Mouse (Mus musculus) adrenal gland, postnatal 14 days (tissue): Measurements from ENCODE around the gene Gm10181. TPM values are rescaled to one million over a fixed set of nuclear protein-coding genes. Genes with fewer than 3 reads are reported as not detected.
"Not testable (repeated sequence)": the region's sequence is repeated elsewhere in the genome, so short reads cannot be mapped to it uniquely, and the experiment has no call there.

ENCODE experiments used
- DNase-seq: peaks from one replicate; pipeline ENCODE4 v3.0.0; 2021; ENCODE audit warnings: mixed read lengths
- long read RNA-seq, 2 experiments: library from polyadenylated mRNA; stranded (forward); transcript quantifications; one replicate each; pipeline ENCODE4 v2.0.0; 2021
- total RNA-seq: library from RNA; stranded (reverse); gene quantifications from 2 replicates; pipeline ENCODE4 v1.2.3, GENCODE M21; 2021

Gene Gm10181
- not detected in 2 replicates for total RNA-seq
- long read RNA-seq, experiment 1, result 0 reads
- long read RNA-seq, experiment 2, result 0 reads

DNA sequence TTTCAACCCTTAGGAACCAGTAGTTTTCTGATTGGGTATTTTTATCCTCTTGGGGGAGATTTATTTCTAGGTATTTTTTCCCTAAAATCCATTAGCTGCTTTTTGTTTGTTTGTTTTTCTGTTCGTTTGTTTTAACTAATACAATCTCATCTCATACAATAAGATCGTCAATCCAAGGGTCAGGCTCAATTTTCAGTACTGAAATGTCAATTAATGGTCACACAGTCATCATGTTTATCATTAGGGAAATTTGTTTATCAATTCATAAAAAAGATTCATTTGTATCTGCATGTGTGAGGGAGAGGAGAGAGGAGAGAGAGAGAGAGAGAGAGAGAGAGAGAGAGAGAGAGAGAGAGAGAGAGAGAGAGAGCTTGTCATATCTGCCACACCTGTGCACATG lies at the start of gene Gm10181:
Gm10181 (plus strand) TSS at position 301 of the 400 bp plus-strand sequence.
- DNase-seq, result no peak

DNA sequence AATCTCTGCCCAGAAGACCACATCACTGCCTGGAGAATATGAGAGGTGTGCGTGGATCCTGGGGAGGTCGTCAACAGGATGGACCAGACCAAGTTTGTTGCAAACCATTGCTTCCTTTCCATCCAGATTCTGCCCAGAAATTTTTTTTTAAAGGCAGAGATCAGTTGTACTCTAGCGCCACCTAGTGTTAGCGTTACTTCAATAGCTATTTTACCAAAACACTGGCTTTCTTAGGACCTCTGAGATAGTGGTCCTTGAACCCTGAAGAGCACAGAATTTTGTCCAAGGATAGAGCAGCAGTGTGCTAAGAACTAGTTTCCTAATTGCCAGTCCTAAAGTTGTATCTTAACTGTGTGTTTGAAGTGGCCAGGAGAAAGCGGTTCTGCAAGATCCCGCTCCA lies 47.6 kb upstream of the Gm10181 start:
- peak; percentile 41 for DNase-seq

DNA sequence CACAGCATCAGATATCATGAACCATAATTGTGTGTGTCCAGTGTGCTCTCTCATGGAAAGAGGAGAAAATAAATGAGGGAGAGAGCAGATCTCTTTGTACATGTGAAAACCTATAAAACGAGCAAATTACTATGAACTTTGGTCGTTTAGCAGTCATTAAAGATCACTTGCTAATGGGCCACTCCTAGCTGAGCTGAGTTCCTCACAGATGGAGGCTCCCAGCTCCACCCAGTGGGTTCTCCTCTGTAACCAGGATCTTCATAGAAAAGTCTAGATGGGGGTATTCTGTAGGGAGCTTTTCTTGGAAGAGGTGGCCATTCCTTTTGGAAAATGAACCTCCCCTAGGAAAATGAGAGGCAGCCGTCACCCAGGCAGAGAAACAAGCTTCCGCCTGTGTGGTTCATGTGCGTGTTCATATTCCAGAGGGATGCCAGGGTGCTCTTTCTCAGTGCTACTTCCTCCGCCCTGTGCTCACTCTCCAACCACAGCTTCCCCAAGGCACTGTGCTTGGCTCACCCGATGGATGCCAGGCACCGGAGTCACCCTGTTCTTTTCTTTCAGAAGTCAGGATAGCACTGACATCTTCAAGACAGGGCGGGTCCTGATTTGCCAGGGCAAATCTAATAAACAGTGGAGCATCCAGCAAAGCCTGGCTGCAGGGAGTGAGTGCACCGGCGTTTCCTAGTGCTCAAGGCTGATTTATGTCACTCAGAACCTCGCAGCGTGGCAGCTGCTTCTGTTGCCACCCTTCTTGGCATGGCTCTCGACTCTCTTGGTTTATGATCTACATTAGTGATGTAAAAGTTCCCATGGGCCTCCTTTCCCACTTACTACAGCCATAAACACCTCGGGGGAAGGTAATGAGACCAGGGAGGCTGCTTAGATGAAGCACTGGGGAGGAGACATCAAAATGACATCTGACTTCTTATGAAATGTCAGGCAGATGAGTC lies 46.8 kb upstream of the Gm10181 start:
- DNase-seq, result peak; percentile 15

DNA sequence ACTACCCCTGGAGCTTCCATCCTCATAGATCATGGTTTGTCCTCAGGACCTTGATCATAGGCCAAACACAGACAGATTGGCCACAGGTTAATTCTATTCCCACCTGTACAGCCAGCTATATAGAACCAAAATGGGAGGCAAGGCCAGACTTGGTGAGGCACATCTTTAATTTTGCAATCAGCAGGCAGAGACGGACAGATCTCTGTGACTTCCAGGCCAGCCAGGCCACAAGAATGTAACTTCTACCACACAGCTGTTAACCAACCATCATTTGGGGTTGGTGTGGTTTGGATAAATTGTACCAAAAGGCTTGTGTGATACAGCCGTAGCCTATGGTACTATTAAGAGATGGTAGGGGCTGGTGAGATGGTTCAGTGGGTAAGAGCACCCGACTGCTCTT lies 44.9 kb upstream of the Gm10181 start:
- DNase-seq, result no peak

DNA sequence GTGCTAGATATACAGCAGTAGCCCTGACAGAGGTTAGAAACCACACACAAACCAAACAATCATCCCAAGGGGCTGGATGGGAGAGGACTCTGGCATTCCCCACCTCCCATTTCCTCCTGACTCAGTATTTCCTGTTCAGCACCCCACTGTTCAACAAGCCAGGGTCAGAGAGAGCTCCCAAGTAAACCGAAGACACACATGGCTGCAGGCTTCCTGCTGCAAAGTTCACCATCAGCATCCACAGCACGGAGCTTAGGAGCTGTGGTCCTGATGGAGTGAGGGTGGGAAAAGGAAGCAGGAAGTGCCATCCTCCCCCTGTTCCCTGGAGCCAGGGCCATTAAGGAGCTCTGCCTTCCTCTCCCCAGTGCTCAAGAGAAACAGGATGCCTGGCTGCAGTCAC lies 40.9 kb upstream of the Gm10181 start:
- no peak for DNase-seq

DNA sequence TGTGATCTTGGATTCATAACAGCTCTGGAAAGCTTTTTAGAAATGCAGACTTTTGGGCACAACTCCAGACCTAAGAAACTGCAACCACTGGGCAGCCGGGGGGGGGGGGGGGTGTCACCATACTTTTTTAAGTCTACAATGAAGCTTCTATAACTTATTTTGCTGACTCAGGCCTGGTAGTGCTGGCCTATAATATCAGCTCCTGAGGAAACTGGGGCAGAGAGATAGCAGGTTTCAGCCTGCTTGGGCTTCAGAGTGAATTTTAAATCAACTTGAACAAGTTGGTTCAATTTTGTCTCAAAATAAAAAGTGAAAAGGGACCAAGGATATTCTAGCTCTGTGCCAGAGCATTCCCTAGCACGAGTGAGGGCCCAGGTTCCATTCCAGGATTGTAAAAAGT lies 40.3 kb upstream of the Gm10181 start:
- no peak for DNase-seq

DNA sequence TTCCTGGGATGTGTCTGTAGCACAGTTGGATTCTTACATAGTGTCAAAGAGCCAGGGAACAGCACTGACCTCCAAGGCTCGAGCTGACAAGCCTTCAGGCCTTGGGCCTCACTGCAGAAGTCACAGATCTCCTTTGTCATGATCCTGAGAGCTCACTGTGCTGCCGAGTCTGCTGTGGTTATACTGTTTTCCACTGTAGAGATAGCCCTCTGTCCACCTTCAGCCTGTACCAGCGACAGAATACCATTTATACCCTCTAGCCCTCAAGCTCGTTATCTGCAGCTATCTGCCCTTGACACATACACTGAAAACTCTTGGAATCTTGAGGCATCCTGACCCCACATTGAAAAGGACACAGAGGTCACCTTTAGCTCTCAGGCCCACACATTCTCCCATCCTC lies 37.3 kb upstream of the Gm10181 start:
- DNase-seq, result no peak

DNA sequence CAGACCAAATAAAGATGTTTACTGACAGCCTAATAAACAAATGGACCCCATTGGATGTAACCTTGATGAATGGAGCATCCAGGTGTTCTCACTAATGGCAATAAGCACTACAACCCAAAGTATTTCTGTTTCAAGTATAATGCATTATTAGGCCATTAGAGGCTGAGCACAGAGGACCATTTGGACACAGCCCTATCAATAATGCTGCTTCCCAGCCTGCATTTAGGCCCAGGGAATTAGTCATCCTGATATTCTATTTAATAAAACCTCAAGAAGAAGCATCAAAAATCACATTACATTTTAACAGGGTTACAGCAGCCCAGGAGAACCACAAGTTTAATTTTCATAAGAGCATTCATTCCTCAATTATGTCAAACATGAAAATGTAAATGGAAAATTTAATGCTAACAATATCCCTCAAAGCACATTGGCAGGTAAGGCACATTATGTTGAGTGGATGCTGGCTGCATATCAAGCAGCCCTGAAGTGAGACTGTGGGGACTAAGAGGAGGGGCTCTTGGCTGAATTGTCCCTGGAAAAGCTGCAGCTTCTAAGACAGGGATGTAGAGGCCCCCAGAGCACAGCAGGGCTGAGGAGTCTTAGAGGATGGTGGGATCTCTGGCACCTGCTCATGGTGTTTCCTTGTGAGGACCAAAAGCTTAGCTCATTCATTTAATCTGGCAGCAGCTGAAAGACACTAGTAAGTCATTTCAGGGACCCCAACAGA lies 33.4 kb upstream of the Gm10181 start:
- no peak for DNase-seq

DNA sequence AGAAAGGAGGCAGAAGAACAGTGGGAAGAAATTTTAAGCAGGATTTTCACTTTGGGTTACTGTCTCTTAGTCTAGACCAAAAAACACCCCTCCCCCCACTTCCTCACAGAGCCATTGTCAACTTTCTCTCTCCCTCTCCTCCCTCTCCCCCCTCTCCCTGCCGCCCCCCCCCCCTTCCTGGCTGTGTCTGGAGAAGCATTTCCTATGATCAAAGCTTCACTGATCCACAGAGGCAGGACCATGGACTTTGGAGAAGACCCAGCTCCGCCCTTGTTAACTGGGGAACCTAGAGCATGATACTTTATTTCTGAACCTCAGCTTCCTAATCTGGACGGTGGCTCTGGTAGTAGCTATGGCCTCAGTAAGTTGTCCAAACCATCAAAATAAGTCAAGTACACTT lies 30.5 kb upstream of the Gm10181 start:
- DNase-seq, result no peak

DNA sequence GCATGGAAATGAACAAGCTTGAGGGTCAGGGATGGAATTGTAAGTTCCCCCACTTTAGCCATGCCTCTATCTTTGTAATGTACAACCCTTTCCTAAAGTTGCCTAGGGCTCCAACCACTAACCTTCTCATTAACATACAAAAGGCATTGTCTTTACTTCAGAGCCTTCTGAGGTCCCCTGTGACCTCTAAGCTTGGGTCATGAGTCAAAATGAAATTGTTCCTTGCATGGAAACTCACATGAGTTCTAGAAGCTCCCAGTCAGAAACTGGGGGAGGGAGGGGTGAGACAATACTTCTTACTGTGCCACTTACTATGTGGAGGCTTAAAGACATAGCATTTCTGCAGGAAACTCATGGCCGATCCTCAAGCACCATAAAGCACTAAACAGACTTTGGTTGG lies 16.6 kb upstream of the Gm10181 start:
- DNase-seq, result no peak

DNA sequence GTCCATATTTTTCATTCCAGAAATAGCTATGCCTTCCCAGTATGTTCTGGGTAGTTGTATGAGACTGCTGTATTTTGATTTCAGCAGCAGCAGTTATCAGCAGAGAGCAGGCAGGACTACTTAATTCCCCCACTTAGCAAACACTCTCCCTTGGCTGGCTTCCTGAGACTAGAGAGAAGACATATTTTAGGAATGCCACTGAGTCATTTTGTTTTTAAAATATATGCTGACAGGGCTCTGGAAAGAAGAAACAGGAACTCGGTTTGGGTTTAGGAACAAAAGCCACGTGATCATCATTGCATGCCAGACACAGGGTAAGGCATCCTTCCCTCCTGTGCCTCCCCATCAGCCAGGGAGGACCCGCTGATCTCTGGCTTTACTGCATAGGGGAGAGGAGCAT lies 13.2 kb upstream of the Gm10181 start:
- DNase-seq, result no peak

DNA sequence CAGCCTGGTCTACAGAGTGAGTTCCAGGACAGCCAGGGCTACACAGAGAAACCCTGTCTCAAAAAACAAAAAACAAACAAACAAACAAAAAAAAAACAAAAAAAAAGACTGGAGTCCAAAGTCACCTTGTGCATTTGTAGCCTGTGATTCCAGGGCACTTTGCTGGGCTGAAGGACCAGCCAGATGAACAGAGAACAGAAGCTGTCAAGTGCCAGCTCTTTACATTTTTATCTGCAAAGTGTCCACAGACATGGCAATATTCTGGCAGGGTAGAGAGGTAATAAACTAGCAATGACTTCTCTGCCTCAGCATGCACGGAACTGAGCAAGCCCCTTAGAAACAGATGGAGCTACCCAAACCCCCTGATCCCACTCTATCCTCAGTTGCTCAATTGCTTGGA lies 12.7 kb upstream of the Gm10181 start:
- DNase-seq, result no peak

DNA sequence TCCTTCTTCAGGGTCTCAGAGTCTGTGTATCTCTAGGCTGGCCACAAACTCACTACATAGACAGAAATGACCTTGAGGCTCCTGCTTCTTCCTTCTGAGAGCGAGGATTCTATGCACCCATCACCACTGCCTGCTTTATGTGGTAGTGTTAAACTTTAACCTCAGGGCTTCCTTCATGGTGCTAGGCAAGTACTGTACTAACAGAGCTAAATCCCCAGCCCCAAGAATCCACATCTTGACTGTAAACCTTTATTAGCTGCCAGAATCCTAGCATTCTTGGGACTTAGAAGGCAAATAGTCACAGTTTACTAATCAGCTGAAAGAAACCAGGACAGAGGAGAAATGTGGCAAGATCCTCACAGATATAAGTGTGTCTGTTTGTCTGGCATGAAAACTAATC lies 1.6 kb downstream of the Gm10181 start:
- no peak for DNase-seq

DNA sequence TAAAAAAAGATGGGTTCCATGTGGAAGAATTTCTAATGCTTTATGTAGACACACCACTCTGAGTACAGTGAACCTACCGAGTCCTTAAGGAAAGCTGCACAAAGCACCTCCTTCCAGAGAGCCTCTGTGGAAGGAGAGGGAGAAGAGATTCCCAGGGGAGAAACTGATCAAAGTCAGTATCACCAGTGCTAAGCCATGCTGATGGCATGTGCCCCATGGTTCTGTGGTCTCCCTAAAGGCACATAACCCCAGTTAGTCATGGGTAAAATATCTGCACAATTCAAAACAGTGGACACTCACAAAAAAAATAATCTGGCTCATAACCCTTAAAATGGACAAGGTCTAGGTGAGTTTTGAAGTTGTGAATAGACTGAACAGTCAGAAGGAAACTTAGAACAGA lies 13.7 kb downstream of the Gm10181 start:
- DNase-seq, result no peak

DNA sequence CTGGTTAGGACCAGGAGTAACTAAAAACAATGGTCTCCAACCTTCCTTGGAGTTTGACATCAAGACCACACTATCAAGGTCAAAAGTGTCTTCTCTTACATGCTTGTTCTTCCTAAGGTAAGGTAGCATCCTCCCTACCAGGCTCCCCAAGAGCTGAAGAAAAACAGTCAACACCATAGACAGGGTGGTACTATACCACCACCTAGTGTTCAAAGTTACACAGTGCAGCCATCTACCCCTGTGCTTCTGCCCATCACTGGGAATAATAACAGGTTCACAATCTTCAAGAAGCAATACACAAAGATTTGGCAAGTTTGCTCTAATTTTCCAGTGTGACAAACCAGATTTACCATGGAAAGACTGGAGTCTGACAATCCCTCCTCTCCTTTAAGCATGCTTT lies 15.4 kb downstream of the Gm10181 start:
- DNase-seq, result peak; percentile 53

DNA sequence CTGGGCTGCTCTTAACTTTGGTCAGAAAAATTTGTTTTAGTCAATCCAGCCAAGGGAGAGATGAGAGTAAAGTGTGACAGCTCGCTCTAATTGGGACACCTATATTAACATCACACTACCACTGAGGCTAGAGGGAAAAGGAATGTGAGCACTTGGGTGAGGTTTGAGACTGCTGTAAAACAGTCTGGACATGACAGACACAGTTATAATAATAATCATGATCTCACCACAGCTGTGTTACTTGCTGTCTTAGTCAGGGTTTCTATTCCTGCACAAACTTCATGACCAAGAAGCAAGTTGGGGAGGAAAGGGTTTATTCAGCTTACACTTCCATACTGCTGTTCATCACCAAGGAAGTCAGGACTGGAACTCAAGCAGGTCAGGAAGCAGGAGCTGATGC lies 34.4 kb downstream of the Gm10181 start:
- DNase-seq, result not testable (repeated sequence)

DNA sequence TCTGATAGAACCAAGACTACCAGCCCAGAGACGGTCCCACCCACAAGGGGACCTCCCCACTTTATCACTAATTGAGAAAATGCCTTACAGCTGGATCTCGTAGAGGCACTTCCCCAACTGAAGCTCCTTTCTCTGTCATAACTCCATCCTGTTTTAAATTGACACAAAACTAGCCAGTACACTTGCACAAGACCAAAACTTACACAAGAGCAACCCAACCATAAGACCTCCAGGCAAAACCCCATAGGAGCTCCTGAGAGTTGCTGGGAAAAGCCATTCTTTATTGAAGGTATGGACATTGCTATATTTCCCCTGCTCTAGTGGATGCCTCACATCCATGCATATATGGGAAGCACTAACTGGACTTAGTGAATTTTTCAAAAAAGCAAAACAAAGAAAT lies 34.8 kb downstream of the Gm10181 start:
- DNase-seq, result no peak

DNA sequence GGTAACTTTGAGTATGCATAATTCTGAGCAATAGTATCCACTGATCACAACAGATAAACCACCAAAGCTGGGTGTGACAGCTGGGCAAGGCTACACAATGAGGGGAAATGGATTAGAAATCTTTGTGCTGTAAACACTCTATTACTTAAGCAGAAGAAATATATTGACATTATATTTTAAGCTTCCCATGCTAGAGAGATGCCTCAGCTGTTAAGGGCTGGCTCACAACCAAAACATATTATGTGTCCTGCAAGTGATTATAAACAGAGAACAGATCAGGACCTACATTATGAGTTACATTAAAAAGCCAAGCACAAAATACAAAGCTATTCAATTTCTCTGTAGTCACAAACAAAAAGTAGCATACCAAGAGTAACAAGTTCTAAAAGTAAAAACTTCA lies 43.0 kb downstream of the Gm10181 start:
- no peak for DNase-seq

DNA sequence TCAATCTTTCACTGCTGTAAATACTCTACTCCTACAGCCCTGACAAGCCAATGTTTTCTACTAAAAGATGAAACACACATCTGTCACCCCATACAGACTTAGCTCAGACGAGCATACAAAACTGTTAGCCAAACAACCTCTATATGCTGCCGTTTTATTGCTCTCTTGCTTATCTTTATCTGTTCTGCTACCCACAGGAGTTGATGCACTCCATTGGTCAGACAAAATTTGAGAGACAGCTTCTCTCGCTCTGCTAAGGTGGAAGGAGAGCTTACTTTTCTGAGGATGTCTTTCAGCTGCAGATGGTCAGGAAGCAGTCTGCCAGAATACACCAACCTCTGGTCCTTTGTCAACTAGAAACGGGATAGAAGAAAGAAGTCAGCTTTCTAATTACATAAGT lies 43.7 kb downstream of the Gm10181 start:
- no peak for DNase-seq

DNA sequence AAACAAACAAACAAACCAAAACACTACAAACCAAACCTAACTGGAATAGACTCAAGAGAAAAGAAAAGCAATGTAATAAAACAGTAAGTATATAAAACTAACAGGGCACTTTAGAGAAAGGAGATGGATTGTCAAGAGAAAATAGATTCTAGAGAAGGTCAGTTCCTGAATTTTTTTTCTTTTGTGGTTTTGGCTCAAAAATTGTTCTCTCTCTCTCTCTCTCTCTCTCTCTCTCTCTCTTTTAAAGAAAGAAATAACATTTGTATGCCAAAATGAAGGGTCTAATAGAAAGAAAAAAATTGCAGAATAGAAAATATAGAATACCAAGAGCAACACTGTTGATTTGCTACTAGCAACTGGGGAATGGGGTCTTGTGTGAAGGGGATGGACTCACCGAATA lies 49.7 kb downstream of the Gm10181 start:
- DNase-seq, result no peak
